Mouse (Mus musculus): ENCODE measurements around the gene Sytl3.

DNA sequence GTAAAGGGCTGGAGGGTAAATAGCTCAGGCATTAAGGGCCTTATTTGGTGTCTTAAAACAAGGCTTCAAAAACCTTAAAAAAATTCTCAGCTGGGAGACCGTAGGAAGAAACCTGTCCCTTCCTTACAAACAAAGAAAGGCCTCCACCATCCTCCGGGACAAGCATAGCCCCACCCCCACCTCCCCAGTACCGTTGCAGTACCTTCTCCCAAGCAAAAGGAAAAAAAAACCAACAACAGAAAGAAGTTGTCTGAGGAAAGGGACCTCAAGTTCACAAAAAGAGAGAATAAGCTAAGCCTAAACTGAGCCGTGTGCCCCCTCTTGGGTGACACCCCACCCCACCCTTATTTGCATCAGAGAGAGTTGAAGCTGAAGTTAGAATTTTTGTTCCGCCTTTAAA is 117.7 kb downstream of the Sytl3 start:
- no peak for TF ChIP-seq CTCF (IDR thresholded peaks at IDR 0.05; ENCODE audit: low read depth)
- no peak for TF ChIP-seq EP300 (IDR thresholded peaks at IDR 0.05; ENCODE audit: low read depth)
